Mouse (Mus musculus): ENCODE results near the gene Rab27a.

Gene Rab27a

GRCm38 (mm10) chr9:73044146-73045079 is at the start of gene Rab27a:
Rab27a (plus strand) TSS chr9:73044854.
- no peak for DNase-seq (ENCODE audit: low read depth, low spot score)

GRCm38 (mm10) chr9:72996167-72996566 is 48.5 kb upstream of the Rab27a start:
- DNase-seq (ENCODE audit: low read depth, low spot score), result no peak

- no peak for DNase-seq (ENCODE audit: low read depth, low spot score)
Observed at GRCm38 (mm10) chr9:72996806-72997205, 47.8 kb upstream of the Rab27a start.

- no peak for DNase-seq (ENCODE audit: low read depth, low spot score)
Observed at GRCm38 (mm10) chr9:73000487-73000886, 44.2 kb upstream of the Rab27a start.

GRCm38 (mm10) chr9:73001314-73002011 is 43.2 kb upstream of the Rab27a start:
- DNase-seq (ENCODE audit: low read depth, low spot score), result no peak

GRCm38 (mm10) chr9:73002177-73002576 is 42.5 kb upstream of the Rab27a start:
- no peak for DNase-seq (ENCODE audit: low read depth, low spot score)

- no peak for DNase-seq (ENCODE audit: low read depth, low spot score)
Observed at GRCm38 (mm10) chr9:73004076-73004475, 40.6 kb upstream of the Rab27a start.

GRCm38 (mm10) chr9:73005106-73005505 is 39.5 kb upstream of the Rab27a start:
- no peak for DNase-seq (ENCODE audit: low read depth, low spot score)

- no peak for DNase-seq (ENCODE audit: low read depth, low spot score)
Observed at GRCm38 (mm10) chr9:73006175-73006574, 38.5 kb upstream of the Rab27a start.

- no peak for DNase-seq (ENCODE audit: low read depth, low spot score)
Observed at GRCm38 (mm10) chr9:73008384-73008783, 36.3 kb upstream of the Rab27a start.

GRCm38 (mm10) chr9:73012629-73013028 is 32.0 kb upstream of the Rab27a start:
- DNase-seq (ENCODE audit: low read depth, low spot score), result no peak

GRCm38 (mm10) chr9:73014724-73015123 is 29.9 kb upstream of the Rab27a start:
- DNase-seq (ENCODE audit: low read depth, low spot score), result no peak

- DNase-seq (ENCODE audit: low read depth, low spot score), result no peak
Observed at GRCm38 (mm10) chr9:73019841-73020240, 24.8 kb upstream of the Rab27a start.

- no peak for DNase-seq (ENCODE audit: low read depth, low spot score)
Observed at GRCm38 (mm10) chr9:73020566-73021097, 24.0 kb upstream of the Rab27a start.

- no peak for DNase-seq (ENCODE audit: low read depth, low spot score)
Observed at GRCm38 (mm10) chr9:73025818-73026636, 18.6 kb upstream of the Rab27a start.

GRCm38 (mm10) chr9:73030443-73030842 is 14.2 kb upstream of the Rab27a start:
- DNase-seq (ENCODE audit: low read depth, low spot score), result no peak

GRCm38 (mm10) chr9:73031421-73031820 is 13.2 kb upstream of the Rab27a start:
- DNase-seq (ENCODE audit: low read depth, low spot score), result no peak

GRCm38 (mm10) chr9:73033406-73033805 is 11.2 kb upstream of the Rab27a start:
- DNase-seq (ENCODE audit: low read depth, low spot score), result no peak

GRCm38 (mm10) chr9:73039222-73039945 is 5.3 kb upstream of the Rab27a start:
- peak; percentile 81 for DNase-seq (ENCODE audit: low read depth, low spot score)

- no peak for DNase-seq (ENCODE audit: low read depth, low spot score)
Observed at GRCm38 (mm10) chr9:73040080-73040479, 4.6 kb upstream of the Rab27a start, which contains the start of gene Pigb. Pigb (minus strand) TSS chr9:73040378.

GRCm38 (mm10) chr9:73045204-73045603 is 550 bp downstream of the Rab27a start:
- no peak for DNase-seq (ENCODE audit: low read depth, low spot score)
